Mouse (Mus musculus) retina, postnatal 1 day (tissue): ENCODE measurements around the gene Wdfy3.
A peak's percentile ranks its signal among the peaks of the same experiment; 100 is the strongest.
"Not testable (repeated sequence)": the region's sequence is repeated elsewhere in the genome, so short reads cannot be mapped to it uniquely, and the experiment has no call there.

Experiments
- DNase-seq: peaks from one replicate; pipeline ENCODE4 v3.0.0-alpha.2; 2012

Gene Wdfy3

GRCm38 (mm10) chr5:102069767-102070413, at the start of gene Wdfy3:
Gene Wdfy3, minus strand, starts transcription at chr5:102069921.
- peak; percentile 94 for DNase-seq

- DNase-seq: peak; percentile 23
Observed at GRCm38 (mm10) chr5:102113009-102113408, 43.3 kb upstream of the Wdfy3 start.

GRCm38 (mm10) chr5:102112034-102112433, 42.3 kb upstream of the Wdfy3 start:
- DNase-seq: no peak

DNA sequence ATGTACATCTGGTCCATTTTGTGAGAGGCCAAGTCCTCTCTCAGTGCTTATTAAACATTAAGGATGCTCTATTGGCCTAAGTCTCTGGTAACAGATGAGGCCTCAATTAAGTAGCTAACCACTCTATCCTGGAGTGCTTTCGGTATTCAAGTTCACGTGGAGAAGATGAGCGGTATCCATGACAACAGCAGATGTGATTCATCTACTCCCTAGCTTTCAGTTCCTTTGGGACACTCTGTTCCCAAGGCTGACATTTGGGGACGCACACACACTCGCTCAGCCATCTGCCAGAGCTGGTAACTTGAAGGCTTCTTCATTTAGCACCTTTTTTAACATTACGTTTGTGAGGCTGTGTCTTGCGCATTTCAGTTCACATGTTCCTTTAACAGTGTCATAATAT, 40.3 kb upstream of the Wdfy3 start:
- no peak for DNase-seq

GRCm38 (mm10) chr5:102105919-102106318, 36.2 kb upstream of the Wdfy3 start:
- DNase-seq: peak; percentile 28

DNA sequence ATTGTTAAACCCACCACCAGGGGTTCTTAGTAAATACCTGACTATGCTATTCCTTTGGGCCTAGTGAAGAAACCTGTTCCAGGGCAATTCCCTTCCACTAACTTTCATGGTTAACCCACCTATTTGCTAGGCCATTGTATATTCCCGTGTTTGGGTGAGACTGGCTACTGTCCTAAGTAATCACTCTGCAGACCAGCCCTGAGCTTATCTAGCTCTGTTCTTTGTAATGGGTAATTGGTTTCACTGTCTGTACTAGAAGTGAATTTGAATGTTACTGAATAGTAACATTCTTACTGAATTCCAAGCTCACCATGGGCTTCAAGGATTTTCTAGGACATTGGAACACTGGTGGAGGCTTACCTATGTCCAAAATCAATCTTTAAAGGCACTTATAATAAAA, 32.1 kb upstream of the Wdfy3 start:
- DNase-seq: not testable (repeated sequence)

GRCm38 (mm10) chr5:102100246-102101241, 30.8 kb upstream of the Wdfy3 start:
- peak; percentile 25 for DNase-seq

DNA sequence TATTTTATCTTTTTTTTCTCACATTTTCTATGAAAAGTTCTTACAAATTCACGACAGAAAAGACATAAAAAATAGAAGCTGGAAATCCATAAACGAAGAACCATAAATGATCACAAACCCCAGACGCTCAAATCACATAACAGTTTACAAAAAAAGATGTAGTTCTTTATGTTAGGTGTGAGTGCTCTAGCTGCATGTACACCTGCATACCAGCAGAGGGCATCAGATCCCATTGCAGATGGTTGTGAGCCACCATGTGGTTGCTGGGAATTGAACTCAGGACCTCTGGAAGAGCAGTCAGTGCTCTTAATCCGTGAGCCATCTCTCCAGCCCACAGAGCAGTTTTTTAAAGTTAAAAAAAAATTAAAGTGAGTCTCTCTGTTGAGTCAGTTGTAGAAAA, 25.9 kb upstream of the Wdfy3 start:
- no peak for DNase-seq

DNA sequence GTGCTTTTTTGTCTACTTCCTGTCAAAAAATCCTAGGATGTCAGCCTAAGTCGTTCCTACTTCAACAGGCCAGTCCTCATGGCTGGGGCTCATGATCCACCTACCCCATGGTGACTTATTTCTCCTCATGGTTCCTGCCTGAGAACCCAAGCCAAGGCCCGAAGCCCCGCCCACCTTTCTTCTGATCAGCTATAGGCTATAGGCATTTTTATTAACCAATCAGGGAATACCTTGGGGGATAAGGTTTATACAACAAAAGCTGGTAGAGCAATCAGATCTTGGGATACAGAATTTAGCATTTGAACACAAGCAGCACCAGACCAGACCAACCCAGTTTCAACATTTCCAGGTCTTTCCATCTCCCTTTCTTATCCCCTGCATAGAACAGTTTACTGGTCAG, 21.0 kb upstream of the Wdfy3 start:
- DNase-seq: no peak

DNA sequence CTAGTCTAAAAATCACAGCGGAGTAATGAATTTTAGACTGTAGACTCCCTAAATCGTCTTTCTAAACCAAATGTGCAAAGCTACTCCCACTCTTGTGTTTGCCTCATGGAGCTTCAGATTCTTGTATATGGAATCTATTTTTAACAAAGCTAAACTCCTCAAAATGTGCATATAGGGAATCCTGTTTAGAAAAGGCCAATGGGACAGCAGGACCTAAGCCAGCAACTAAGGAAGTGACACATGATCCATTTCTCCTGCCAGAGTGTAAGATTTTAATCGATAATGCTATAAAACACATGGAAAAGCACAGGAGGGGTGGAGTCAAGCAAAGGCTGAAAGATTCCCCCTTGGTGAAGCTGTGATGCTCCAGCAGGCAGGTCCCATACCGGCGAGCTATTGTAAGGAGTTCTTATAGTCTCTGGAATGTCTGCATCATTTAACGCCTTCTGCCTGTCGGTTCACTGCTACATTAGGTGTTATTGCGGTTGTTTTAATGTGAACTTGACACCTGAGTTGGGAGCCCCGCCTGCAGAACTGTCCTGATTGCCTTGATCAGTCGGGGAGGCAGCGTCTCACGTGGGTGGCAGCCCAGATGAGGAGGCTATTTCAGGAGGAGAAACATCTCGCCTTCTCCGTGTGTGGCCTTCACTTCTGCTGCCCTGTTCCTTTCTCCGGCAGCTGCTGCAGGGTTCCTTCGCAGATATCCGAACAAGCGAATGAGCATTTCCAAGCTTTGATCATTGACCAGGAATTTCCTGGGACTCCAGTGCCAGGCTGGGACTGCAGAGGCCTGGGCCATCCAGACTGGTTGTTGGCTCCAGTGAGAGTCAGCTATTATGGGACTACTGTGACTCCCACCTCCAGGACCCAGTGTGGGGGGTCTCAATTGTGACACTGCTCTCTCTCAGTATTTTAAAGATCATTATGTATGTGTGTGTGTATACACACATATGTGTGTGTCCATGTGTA, 15.3 kb upstream of the Wdfy3 start:
- peak; percentile 11 for DNase-seq

DNA sequence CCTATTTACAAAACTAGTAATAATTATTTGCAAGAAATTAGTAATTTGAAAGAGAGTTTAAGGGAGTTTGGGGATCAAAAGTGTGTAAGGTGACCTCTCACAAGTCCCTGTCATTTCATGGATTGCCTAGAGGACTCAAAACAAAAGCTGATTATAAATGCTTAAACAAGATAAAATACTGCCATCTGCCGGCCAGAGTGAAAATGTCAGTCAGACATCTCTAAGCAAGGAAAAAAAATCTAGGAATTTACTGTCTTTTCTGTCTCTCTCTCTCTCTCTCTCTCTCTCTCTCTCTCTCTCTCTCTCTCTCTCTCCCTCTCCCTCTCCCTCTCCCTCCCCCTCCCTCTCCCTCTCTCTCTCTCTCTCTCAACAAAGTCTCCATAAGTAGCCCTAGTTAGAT, 4.4 kb upstream of the Wdfy3 start:
- peak; percentile 88 for DNase-seq

- DNase-seq: peak; percentile 8
Observed at GRCm38 (mm10) chr5:102072057-102072456, 2.3 kb upstream of the Wdfy3 start.

GRCm38 (mm10) chr5:102071241-102071640, 1.5 kb upstream of the Wdfy3 start:
- DNase-seq: no peak

- no peak for DNase-seq
Observed at GRCm38 (mm10) chr5:102070788-102071187, 1.1 kb upstream of the Wdfy3 start.

- DNase-seq: no peak
Observed at GRCm38 (mm10) chr5:102070414-102070768, 670 bp upstream of the Wdfy3 start.

DNA sequence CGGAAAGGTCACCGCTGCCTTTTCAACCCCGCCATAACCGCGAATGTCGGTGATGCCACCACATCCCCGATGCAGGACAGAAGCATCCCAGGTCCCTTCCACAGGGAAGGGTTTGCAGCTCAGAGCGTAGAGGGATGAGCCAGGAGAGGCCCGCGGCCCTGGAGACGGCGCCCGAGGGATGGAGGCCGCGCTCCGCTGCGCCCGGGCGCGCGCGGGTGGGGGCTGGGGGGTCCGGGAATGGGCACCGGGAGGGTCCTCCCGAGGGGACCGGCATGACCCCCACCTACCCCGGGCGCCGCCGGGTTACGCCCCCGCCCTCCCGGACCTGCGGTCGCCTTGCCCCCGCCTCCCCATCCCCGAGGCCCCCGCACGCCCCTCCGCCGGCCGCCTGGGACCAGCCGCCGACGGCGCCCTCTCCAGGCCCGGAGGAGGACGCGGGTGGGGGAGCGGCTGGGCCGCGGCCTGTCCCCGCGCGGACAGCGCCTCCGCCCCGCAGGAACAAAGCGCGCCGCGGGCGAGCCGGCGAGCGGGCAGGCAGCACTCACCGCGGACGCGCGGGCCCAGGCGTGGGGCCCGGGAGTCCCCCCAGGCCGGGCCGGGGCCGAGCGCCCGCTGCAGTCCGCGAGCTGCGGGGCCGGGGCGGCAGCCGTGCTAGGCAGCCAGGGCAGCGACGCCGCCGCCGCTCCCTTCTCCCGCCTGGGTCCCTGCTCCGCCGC, 512 bp downstream of the Wdfy3 start:
- DNase-seq: peak; percentile 82

- DNase-seq: no peak
Observed at GRCm38 (mm10) chr5:102066458-102066857, 3.3 kb downstream of the Wdfy3 start.

DNA sequence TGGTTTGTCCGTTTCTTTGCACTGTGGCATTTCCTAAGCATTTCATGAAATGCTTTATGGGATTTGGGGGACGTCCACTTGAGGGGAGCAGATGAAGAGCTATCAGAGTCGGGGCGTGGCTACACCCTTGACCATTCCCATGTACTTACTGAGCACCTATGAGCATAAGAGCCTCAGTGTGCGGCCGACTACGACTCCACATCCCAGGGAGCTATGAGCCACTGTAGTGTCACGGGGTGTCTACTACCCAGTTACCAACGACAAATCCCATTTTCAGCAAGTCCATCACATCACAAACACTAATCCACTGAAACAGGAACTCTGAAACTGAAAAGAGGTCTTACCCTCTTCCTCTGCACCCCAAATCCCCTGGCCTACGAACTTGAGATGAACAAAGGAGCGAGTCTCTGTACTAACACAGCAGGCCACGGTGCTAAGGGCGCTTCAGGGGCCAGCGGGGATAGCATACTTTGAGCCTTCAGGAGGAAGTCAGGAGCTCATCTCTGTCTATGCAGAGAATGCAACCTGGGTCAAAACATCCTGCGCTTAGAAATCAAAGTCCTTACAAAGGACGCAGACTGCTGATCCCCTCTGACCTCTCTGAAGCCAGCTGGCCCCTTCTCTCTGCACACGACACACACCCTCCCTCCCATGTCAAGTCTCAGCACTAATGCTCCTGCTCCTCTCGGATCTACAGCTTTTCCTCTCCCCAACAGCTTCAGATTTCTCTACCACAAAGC, 6.5 kb downstream of the Wdfy3 start:
- peak; percentile 50 for DNase-seq

DNA sequence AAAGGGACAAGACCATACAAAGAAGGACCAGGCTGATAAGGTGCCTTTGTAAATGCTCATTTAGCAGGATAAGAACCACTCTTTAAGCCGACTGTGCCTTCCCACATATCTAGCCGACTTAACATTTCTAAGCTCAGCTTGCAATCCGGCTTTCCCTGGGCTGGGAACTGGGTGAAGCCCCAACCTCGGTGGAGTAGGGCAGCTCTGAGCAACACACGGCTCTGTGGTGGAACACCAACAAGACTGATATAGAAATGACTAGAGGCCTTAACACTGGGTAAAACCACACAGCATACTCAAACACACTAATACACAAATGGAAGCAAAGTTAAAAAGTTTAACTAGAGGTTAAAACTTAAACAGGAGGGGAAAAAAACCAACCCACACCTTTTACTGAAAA, 7.9 kb downstream of the Wdfy3 start:
- DNase-seq: no peak

GRCm38 (mm10) chr5:102055946-102056345, 13.8 kb downstream of the Wdfy3 start:
- DNase-seq: no peak

GRCm38 (mm10) chr5:102055130-102055641, 14.5 kb downstream of the Wdfy3 start:
- DNase-seq: peak; percentile 57
